Mouse (Mus musculus): Measurements from ENCODE around the gene Kif11.

Gene Kif11

GRCm38 (mm10) chr19:37449246-37449645, 73.0 kb downstream of the Kif11 start:
- no peak for DNase-seq

GRCm38 (mm10) chr19:37455528-37455927, 79.3 kb downstream of the Kif11 start:
- DNase-seq = no peak

DNA sequence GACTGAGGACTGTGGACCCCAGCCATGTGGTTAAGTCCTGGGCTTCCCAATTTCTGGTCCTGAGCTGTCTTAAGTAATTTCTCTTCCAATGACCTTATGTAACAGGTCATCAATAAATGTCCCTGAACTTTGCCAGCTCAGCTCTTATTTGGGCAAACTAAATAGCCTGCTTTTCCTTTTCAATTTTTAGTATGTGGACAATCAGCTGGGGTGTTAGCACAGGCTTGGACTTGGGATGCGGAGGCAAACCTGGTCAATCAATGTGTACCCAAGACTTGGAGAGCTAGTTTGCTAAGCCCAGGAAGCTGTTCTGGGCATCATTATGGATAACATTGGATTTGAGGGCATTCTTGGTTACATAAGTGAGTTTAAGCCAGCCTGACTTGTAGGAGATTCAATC, 79.8 kb downstream of the Kif11 start:
- no peak for DNase-seq

GRCm38 (mm10) chr19:37458013-37458412, 81.8 kb downstream of the Kif11 start:
- DNase-seq = no peak

- no peak for DNase-seq
These were observed 90.2 kb downstream of the Kif11 start for GRCm38 (mm10) chr19:37466403-37466802.

GRCm38 (mm10) chr19:37466978-37467377, 90.8 kb downstream of the Kif11 start:
- DNase-seq = no peak

DNA sequence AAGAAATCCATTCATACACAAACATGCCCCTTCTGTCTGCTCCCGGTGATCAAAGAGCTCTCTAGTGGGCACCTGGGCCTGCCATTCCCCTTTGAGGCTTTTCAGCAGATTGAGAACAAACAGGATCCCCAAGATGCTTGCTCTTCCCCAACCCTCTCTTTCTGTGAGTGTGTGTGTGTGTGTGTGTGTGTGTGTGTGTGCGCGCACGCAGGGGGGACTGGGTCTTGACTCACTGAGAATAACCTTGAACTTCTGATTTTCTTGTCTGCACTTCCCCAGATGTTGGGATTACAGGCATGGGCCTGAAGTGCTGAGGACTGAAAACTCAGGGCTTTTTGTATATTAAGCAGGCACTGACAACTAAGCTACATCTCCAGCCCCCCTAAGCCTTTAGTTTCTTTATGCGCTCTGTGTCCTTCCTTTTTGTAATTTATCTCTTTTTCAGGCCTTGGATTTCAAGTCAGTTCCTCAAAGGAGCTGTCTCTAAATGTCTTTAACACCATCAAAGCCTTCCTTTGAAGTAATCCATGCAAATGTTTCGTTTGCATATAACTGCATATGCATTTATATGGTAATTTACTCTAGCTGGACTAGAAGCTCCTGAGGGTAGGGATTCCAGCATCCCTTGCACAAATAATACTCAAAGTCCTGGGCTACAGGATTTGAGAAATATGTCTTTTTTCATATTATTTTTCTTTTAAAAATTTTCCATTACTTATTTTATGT, 92.8 kb downstream of the Kif11 start:
- no peak for DNase-seq

All from thymus, postnatal 25 days (tissue).